Mouse (Mus musculus) CH12.LX (cell line): ENCODE measurements around the gene Gm765.

Experiments used
- CHD2 ChIP-seq: IDR thresholded peaks from 2 replicates; pipeline ENCODE4 v1.6.1; 2011; ENCODE audit warnings: low read length, improper control_type of control experiment
- CTCF ChIP-seq, 2 experiments: IDR thresholded peaks in 1 of 2; conservative IDR thresholded peaks in 1 of 2; 2 replicates each; pipeline ENCODE4 v1.5.1; 2011 to 2012; ENCODE audit warnings: low read depth in 2 of 2, low read length in 2 of 2, improper control_type of control experiment in 1 of 2, inconsistent platforms in 1 of 2, mild to moderate bottlenecking in 1 of 2, moderate library complexity in 1 of 2
- EP300 ChIP-seq: IDR thresholded peaks from 2 replicates; pipeline ENCODE4 v1.6.1; 2011; ENCODE audit warnings: low read length, improper control_type of control experiment
- IRF4 ChIP-seq: IDR thresholded peaks from 2 replicates; pipeline ENCODE4 v1.6.1; 2014; ENCODE audit warnings: low read depth, mild to moderate bottlenecking, inconsistent platforms, low read length, improper control_type of control experiment
- MAX ChIP-seq: IDR thresholded peaks from 2 replicates; pipeline ENCODE4 v1.6.1; 2011; ENCODE audit warnings: low read length, improper control_type of control experiment
- PAX5 ChIP-seq: IDR thresholded peaks from 2 replicates; pipeline ENCODE4 v1.6.1; 2012; ENCODE audit warnings: low read length, inconsistent platforms, mixed read lengths
- POLR2A ChIP-seq: IDR thresholded peaks from 2 replicates; pipeline ENCODE4 v1.6.1; 2011; ENCODE audit warnings: low read depth, mild to moderate bottlenecking, improper control_type of control experiment, low read length
- POLR2AphosphoS2 ChIP-seq: IDR thresholded peaks from 2 replicates; pipeline ENCODE4 v1.6.1; 2011; ENCODE audit warnings: low read depth, low read length, improper control_type of control experiment
- USF1 ChIP-seq: IDR thresholded peaks from 2 replicates; pipeline ENCODE4 v1.6.1; 2014; ENCODE audit warnings: low read depth, mild to moderate bottlenecking, inconsistent platforms, low read length, improper control_type of control experiment

GRCm38 (mm10) chr6:98307647-98308046, 34.9 kb downstream of the Gm765 start:
- no peak for TF ChIP-seq CTCF (conservative IDR thresholded peaks at IDR 0.05 in 1 of 2, IDR thresholded peaks at IDR 0.05 in 1 of 2; ENCODE audit: low read depth in 2 of 2, low read length in 2 of 2)
- TF ChIP-seq IRF4, result no peak
- no peak for TF ChIP-seq CHD2
- TF ChIP-seq EP300, result no peak
- TF ChIP-seq MAX, result no peak
- no peak for TF ChIP-seq USF1
- TF ChIP-seq POLR2AphosphoS2, result no peak
- TF ChIP-seq POLR2A, result no peak
- no peak for TF ChIP-seq PAX5
